Mouse (Mus musculus) cortical plate, adult 2 months (tissue): ENCODE data around the gene Kifc5b.
A peak's percentile ranks its signal among the peaks of the same experiment; 100 is the strongest.

Experiments
- CTCF ChIP-seq: fragments of 200-500 bp; IDR thresholded peaks from 2 replicates; pipeline ENCODE4 v1.5.1; 2011; ENCODE audit warnings: mild to moderate bottlenecking, control low read depth, low read length; ENCODE audit not compliant: insufficient read depth; ENCODE audit errors: extremely low read depth
- POLR2A ChIP-seq: fragments of 200-500 bp; IDR thresholded peaks from 2 replicates; pipeline ENCODE4 v1.6.1; 2011; ENCODE audit warnings: mild to moderate bottlenecking, low read length, control low read depth; ENCODE audit not compliant: insufficient read depth; ENCODE audit errors: extremely low read depth

- TF ChIP-seq CTCF (no peak), POLR2A (peak; percentile 82)
Observed at GRCm38 (mm10) chr17:26932839-26933398, 16.0 kb downstream of the Kifc5b start, which contains the start of gene Phf1.
